Mouse (Mus musculus): Measurements from ENCODE around the gene Tlr4. TPM values are rescaled to one million over a fixed set of nuclear protein-coding genes. Genes with fewer than 3 reads are reported as not detected.
A peak's percentile ranks its signal among the peaks of the same experiment; 100 is the strongest.

Tlr4 gene
- total and polyA plus RNA-seq, 2 experiments, result 0.70 to 5.2 TPM

GRCm38 (mm10) chr4:66927537-66928088 is 100.2 kb downstream of the Tlr4 start:
- DNase-seq (ENCODE audit: extremely low read depth, low read depth, low spot score), result no peak
- H3K79me2 ChIP-seq (ENCODE audit: control insufficient read depth, insufficient read depth, low read length), result no peaks in the 10 kb centered on the region
- no peak overlapping the region for H3K4me3 ChIP-seq (ENCODE audit: insufficient read depth, low read depth, low read length)
- WGBS, result 53% methylated on average over 2 of the region's 2 CpGs
- no peak overlapping the region for H3K9ac ChIP-seq (ENCODE audit: low read depth, low read length)
- no peak overlapping the region for H3K27ac ChIP-seq (replicated peaks; ENCODE audit: insufficient read depth, low read depth, low read length)
- H3K36me3 ChIP-seq (ENCODE audit: control insufficient read depth, insufficient read depth, low read length), result no peaks in the 10 kb centered on the region
- TF ChIP-seq POLR2A (IDR thresholded peaks at IDR 0.05; ENCODE audit: extremely low read depth, insufficient read depth, low read length) (no peak), CTCF (IDR thresholded peaks at IDR 0.05; ENCODE audit: low read depth, low read length) (no peak)
- H3K4me1 ChIP-seq (ENCODE audit: control insufficient read depth, insufficient read depth, low read length), result no peaks in the 10 kb centered on the region
- H3K27me3 ChIP-seq (ENCODE audit: control insufficient read depth, insufficient read depth, low read length), result no peaks in the 10 kb centered on the region

DNA sequence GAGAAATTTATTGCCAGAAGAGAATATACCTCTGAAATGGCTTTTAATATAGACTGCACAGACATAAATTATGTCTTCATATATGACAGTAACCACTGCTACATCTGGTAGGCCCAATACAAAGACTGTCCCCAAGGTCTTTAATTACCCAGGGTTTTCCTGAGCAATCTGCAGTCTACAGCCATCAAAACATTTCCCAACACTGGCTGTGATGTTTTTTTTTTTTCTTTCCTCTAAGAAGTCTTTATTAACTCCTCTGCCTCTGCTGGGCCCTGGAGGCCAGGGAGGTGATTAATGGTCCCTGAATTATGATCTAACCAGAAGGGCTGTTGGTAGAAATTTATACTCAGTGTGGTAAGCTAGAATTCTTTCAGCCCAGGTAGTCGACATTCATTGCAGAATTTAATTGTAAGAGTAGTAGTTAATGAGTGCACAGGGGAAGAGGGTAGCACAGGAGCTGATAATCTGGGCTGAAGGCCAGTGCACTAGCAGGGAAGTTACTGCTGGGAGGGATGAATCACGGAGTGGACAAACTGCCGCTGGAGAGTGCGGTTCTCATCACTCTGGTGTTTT is 111.2 kb downstream of the Tlr4 start:
- H3K79me2 ChIP-seq (ENCODE audit: control insufficient read depth, insufficient read depth, low read length), result no peaks in the 10 kb centered on the region
- no peak for DNase-seq (ENCODE audit: extremely low read depth, low read depth, low spot score)
- no peaks in the 10 kb centered on the region for H3K36me3 ChIP-seq (ENCODE audit: control insufficient read depth, insufficient read depth, low read length)
- H3K4me1 ChIP-seq (ENCODE audit: control insufficient read depth, insufficient read depth, low read length), result no peaks in the 10 kb centered on the region
- no peak overlapping the region for H3K9ac ChIP-seq (ENCODE audit: low read depth, low read length)
- H3K27me3 ChIP-seq (ENCODE audit: control insufficient read depth, insufficient read depth, low read length), result no peaks in the 10 kb centered on the region
- H3K27ac ChIP-seq (replicated peaks; ENCODE audit: insufficient read depth, low read depth, low read length), result no peak overlapping the region
- no peak overlapping the region for H3K4me3 ChIP-seq (ENCODE audit: insufficient read depth, low read depth, low read length)
- TF ChIP-seq CTCF (IDR thresholded peaks at IDR 0.05; ENCODE audit: low read depth, low read length) (no peak), POLR2A (IDR thresholded peaks at IDR 0.05; ENCODE audit: extremely low read depth, insufficient read depth, low read length) (no peak)
- WGBS, result 77% methylated on average over 4 of the region's 4 CpGs

- no peaks in the 10 kb centered on the region for H3K36me3 ChIP-seq (ENCODE audit: control insufficient read depth, insufficient read depth, low read length)
- DNase-seq (ENCODE audit: extremely low read depth, low read depth, low spot score), result no peak
- H3K27me3 ChIP-seq (ENCODE audit: control insufficient read depth, insufficient read depth, low read length), result no peaks in the 10 kb centered on the region
- no peaks in the 10 kb centered on the region for H3K79me2 ChIP-seq (ENCODE audit: control insufficient read depth, insufficient read depth, low read length)
- TF ChIP-seq POLR2A (IDR thresholded peaks at IDR 0.05; ENCODE audit: extremely low read depth, insufficient read depth, low read length) (no peak), CTCF (IDR thresholded peaks at IDR 0.05; ENCODE audit: low read depth, low read length) (no peak)
- H3K9ac ChIP-seq (ENCODE audit: low read depth, low read length), result no peak overlapping the region
- H3K4me1 ChIP-seq (ENCODE audit: control insufficient read depth, insufficient read depth, low read length), result no peaks in the 10 kb centered on the region
- no peak overlapping the region for H3K4me3 ChIP-seq (ENCODE audit: insufficient read depth, low read depth, low read length)
- WGBS, result 78% methylated on average over 1 of the region's 1 CpGs
- no peak overlapping the region for H3K27ac ChIP-seq (replicated peaks; ENCODE audit: insufficient read depth, low read depth, low read length)
Observed at GRCm38 (mm10) chr4:66941894-66942293, 114.5 kb downstream of the Tlr4 start.

GRCm38 (mm10) chr4:66943699-66944098 is 116.3 kb downstream of the Tlr4 start:
- H3K27me3 ChIP-seq (ENCODE audit: control insufficient read depth, insufficient read depth, low read length), result no peaks in the 10 kb centered on the region
- no peak overlapping the region for H3K9ac ChIP-seq (ENCODE audit: low read depth, low read length)
- TF ChIP-seq POLR2A (IDR thresholded peaks at IDR 0.05; ENCODE audit: extremely low read depth, insufficient read depth, low read length), result no peak
- no peak for TF ChIP-seq CTCF (IDR thresholded peaks at IDR 0.05; ENCODE audit: low read depth, low read length)
- H3K79me2 ChIP-seq (ENCODE audit: control insufficient read depth, insufficient read depth, low read length), result no peaks in the 10 kb centered on the region
- H3K4me1 ChIP-seq (ENCODE audit: control insufficient read depth, insufficient read depth, low read length), result no peaks in the 10 kb centered on the region
- no peaks in the 10 kb centered on the region for H3K36me3 ChIP-seq (ENCODE audit: control insufficient read depth, insufficient read depth, low read length)
- no peak overlapping the region for H3K27ac ChIP-seq (replicated peaks; ENCODE audit: insufficient read depth, low read depth, low read length)
- peak; percentile 35 for DNase-seq (ENCODE audit: extremely low read depth, low read depth, low spot score)
- no peak overlapping the region for H3K4me3 ChIP-seq (ENCODE audit: insufficient read depth, low read depth, low read length)

- H3K4me3 ChIP-seq (ENCODE audit: insufficient read depth, low read depth, low read length), result no peak overlapping the region
- whole genome bisulfite sequencing, result 44% methylated on average over 1 of the region's 1 CpGs
- no peak for DNase-seq (ENCODE audit: extremely low read depth, low read depth, low spot score)
- no peaks in the 10 kb centered on the region for H3K4me1 ChIP-seq (ENCODE audit: control insufficient read depth, insufficient read depth, low read length)
- H3K36me3 ChIP-seq (ENCODE audit: control insufficient read depth, insufficient read depth, low read length), result no peaks in the 10 kb centered on the region
- no peaks in the 10 kb centered on the region for H3K27me3 ChIP-seq (ENCODE audit: control insufficient read depth, insufficient read depth, low read length)
- no peak overlapping the region for H3K9ac ChIP-seq (ENCODE audit: low read depth, low read length)
- TF ChIP-seq POLR2A (IDR thresholded peaks at IDR 0.05; ENCODE audit: extremely low read depth, insufficient read depth, low read length) (no peak), CTCF (IDR thresholded peaks at IDR 0.05; ENCODE audit: low read depth, low read length) (no peak)
- H3K27ac ChIP-seq (replicated peaks; ENCODE audit: insufficient read depth, low read depth, low read length), result no peak overlapping the region
- no peaks in the 10 kb centered on the region for H3K79me2 ChIP-seq (ENCODE audit: control insufficient read depth, insufficient read depth, low read length)
Observed at GRCm38 (mm10) chr4:66947657-66948056, 120.3 kb downstream of the Tlr4 start.

- H3K27ac ChIP-seq (replicated peaks; ENCODE audit: insufficient read depth, low read depth, low read length), result no peak overlapping the region
- no peaks in the 10 kb centered on the region for H3K79me2 ChIP-seq (ENCODE audit: control insufficient read depth, insufficient read depth, low read length)
- H3K36me3 ChIP-seq (ENCODE audit: control insufficient read depth, insufficient read depth, low read length), result no peaks in the 10 kb centered on the region
- H3K9ac ChIP-seq (ENCODE audit: low read depth, low read length), result no peak overlapping the region
- H3K27me3 ChIP-seq (ENCODE audit: control insufficient read depth, insufficient read depth, low read length), result no peaks in the 10 kb centered on the region
- H3K4me3 ChIP-seq (ENCODE audit: insufficient read depth, low read depth, low read length), result no peak overlapping the region
- no peak for DNase-seq (ENCODE audit: extremely low read depth, low read depth, low spot score)
- no peaks in the 10 kb centered on the region for H3K4me1 ChIP-seq (ENCODE audit: control insufficient read depth, insufficient read depth, low read length)
- 80% methylated on average over 3 of the region's 3 CpGs for WGBS
- TF ChIP-seq POLR2A (IDR thresholded peaks at IDR 0.05; ENCODE audit: extremely low read depth, insufficient read depth, low read length) (no peak), CTCF (IDR thresholded peaks at IDR 0.05; ENCODE audit: low read depth, low read length) (no peak)
Observed at GRCm38 (mm10) chr4:66974918-66975317, 147.5 kb downstream of the Tlr4 start.

All from liver, adult 2 months (tissue).